Mouse (Mus musculus): ENCODE measurements at regions not wholly inside any gene's neighbourhood (a gene's known extent, or its start where the extent isn't known, plus 50 kb on each side); places are given as distances from the start of the nearest gene placed in this dataset.
A peak's percentile ranks its signal among the peaks of the same experiment; 100 is the strongest.

- no peak for DNase-seq (ENCODE audit: low spot score)
Observed at GRCm38 (mm10) chr3:58146108-58146507, 268.4 kb upstream of the Tsc22d2 start.

DNA sequence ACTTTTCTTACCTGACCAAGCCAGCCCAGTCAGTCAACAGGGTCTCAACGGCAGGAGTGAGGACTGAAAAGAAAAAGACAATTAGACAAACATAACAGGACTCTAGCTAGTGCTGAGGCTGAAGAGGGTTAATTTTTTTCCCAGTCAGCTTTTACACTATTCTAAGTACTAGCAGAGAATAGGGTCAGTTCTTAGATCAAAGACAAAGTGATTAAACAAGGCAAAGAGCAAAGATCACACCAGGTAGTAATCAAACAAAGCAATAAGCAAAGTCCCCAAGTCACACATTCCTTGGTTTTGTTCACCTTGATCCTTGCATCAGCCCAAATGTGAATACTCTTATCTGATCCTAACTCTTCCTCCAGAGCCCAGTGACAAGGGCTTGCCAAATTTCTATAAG lies 267.8 kb upstream of the Tsc22d2 start:
- DNase-seq (ENCODE audit: low spot score): no peak

DNA sequence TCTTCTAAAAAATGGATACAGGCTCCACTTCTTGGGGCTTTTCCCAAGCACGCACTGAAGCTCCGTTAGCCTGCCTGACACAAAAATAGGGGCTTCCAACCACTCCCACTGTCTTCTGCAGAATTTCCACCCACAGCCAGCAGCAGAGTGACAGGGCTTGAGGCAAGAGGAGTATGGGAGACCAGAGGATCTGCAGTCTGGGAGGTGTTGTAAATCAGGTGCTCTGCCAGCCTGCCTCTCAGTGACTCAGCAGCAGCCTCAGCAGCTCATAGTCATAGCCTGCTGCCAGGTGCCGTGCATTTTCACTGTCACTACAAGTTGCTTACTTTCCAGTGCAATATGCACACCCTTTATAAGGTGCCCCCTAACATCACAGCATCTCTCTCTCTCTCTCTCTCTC lies 261.4 kb upstream of the Tsc22d2 start:
- DNase-seq (ENCODE audit: low spot score): no peak

DNA sequence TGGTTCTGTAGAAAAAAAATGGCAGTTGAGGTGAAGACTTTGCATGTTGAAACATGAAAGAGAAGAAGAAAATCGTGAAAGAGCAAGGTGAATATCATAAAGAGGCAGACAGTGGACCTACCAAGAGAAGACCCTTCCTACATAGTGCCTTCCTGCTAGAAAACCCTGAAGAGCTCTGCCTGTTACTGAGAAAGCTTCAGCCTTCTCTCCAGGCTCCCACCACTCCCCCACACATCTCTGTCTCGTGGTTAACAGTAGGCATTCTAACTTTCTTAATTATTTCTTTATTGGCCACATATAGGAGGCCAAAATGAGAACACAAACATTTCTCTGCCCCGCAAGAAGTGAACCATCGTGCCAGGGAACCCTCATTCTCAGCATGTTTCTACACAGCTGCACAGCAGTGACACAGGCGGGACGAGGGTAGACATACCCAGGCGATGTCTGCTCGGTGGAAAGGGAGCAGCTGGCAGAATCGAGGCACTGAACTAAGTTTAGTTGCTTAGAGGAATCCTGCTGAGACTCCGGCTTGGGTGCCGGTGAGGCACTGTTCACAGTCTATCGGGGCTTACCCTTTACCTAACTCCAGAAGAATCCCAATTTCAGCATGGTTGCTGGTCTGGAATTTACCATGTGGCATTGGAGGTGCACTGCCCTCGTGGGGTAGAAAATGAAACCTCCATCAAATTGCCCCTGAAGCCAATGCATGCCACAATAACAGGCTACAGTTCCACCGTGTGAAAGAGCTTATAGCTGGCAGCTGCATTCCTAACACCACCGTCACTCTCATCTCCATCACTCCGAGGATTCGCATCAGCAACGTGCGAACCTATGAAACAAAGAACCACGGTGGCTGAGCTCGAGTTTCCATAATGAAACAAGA lies 260.4 kb upstream of the Tsc22d2 start:
- DNase-seq (ENCODE audit: low spot score): no peak

DNA sequence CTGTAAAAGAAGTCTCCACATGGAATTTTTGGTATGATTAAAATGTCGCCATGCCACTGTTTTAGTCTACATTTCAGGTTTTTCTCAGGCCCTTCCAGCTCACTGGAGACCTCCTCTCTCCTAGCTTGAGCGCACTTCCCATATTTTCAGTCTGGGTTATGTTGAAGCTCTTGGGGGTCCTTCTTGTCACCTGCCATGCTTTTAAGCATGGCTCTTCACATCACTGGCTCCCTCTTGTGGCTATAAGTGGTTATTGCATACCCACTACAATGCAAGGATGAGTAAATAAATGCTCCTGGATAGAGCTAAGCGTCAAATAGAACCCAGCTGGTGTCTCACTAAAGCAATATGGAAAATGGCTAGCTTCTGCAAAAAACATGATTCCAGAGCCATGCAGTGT lies 255.1 kb upstream of the Tsc22d2 start:
- DNase-seq (ENCODE audit: low spot score): peak; percentile 38

DNA sequence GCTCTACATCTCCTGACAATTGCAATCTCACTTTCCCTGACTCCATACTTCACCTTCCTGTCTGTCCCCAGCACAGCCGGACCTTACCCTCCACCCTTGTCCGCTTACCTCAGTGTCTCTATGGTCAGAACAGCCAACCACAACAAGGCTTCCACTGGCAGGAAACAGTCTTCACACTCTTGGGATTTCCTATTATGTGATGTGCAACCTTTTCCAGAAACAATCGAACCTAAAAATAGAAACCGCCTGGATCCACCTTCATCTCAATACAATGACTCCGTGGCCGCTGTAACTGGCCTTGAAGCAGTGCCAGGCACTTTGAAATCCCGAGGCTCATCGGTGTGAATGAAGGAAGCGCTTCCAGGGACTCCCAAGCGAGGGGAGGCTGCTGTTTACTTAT lies 252.3 kb upstream of the Tsc22d2 start:
- no peak for DNase-seq (ENCODE audit: low spot score)

DNA sequence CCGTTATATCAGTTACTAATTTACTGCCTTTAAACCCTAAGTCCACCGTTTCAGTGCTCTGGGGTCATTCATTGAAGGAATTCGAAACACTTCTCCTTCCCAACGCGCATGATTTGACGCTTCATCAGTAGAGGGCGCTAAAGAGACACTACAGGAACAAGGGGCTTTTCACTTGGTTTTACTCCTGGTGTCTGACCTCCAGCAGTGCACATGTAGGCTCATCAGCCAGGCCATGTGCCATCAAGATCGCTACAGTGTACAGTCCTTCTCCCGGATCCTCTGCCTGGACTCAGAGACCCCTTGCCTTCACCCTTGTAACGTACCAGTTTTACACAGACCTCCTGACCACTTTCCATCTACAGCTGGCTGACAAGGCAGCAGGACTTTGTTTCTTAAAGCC lies 250.7 kb upstream of the Tsc22d2 start:
- DNase-seq (ENCODE audit: low spot score): peak; percentile 50

DNA sequence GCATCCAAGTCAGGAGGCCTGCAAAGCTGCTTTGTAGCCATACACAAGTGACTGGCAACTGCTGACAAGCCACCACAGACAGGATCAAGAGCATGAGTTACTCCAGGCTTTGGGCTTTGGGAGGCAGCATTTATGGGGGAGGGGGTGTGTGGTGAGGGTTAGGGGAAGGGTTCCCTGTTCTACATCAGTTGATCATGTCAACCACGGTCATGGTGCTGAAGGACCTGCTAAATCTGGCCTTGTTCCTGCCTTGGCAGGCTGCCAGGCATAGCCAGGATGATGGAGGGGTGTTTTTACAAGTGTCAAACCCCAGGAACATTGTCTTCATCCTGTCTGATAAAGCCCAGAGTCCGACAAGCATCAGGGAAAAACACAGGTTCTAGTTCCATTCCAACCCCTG lies 247.9 kb upstream of the Tsc22d2 start:
- DNase-seq (ENCODE audit: low spot score): no peak

GRCm38 (mm10) chr3:58167121-58167520 lies 247.4 kb upstream of the Tsc22d2 start:
- DNase-seq (ENCODE audit: low spot score): no peak

DNA sequence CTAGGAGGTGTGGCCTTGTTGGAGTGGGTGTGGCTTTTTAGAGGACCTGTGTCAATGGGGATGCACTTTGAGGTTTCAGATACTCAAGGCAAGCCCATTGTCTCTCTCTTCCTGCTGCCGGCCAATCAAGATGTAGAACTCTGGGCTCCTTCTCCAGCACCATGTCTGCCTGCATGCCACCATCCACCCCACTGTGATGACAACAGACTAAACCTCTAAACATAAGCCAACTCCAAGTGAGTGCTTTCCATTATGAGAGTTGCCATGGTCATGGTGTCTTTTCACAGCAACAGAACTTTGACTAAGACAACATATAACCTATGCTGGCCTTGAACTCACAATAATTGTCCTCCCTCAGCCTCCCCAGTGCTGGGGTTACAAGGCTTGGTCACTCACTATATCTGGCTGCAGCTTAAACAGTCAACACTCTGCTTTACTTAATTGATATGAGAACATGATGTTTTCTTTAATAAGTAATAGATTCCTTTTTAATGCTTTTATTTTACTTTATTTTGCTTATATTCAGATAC lies 246.7 kb upstream of the Tsc22d2 start:
- DNase-seq (ENCODE audit: low spot score): no peak

GRCm38 (mm10) chr3:58168522-58169185 lies 245.9 kb upstream of the Tsc22d2 start:
- DNase-seq (ENCODE audit: low spot score): no peak

DNA sequence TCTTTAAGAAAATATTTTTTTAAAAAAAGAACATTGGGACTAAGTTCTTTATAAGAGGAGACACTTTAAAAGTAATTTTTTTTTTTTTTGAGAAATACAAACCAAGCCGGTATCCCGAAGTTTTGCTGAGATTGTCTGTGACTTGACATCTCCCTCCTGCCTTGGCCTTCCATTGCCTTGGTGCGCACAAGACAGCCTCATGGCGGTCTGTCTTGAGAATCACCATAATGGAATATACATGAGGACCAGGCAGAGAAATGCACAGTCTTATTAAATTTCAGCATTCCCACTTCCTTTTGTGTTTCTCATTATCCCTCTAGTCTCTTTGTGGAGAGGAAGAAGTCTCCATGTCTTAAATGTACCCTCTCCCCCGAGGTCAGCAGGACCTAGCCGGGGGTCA lies 244.7 kb upstream of the Tsc22d2 start:
- DNase-seq (ENCODE audit: low spot score): no peak

- DNase-seq (ENCODE audit: low spot score): no peak
Observed at GRCm38 (mm10) chr3:58172096-58172495, 242.4 kb upstream of the Tsc22d2 start.

- no peak for DNase-seq (ENCODE audit: low spot score)
Observed at GRCm38 (mm10) chr3:58173821-58174220, 240.7 kb upstream of the Tsc22d2 start.

- no peak for DNase-seq (ENCODE audit: low spot score)
Observed at GRCm38 (mm10) chr3:58181715-58182114, 232.8 kb upstream of the Tsc22d2 start.

GRCm38 (mm10) chr3:58182299-58182698 lies 232.2 kb upstream of the Tsc22d2 start:
- DNase-seq (ENCODE audit: low spot score): no peak

DNA sequence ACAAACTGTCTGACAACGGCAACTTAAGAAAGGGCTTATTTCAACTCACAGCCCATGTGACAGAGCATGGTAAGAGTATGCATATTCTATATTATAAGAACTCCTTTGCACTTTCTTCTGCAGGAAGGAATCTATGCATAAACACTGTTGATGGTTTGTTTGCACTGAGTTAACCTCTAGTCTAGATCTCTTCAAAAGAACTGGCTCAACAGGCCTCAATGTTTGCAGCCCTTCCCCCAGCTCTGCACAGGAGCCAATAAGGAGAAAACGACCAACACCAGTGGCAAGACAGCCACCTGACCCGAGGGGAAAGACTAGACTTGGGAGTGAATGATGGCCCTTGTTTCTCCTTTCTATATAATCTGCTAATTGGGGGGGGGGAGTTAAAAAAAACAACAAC lies 231.2 kb upstream of the Tsc22d2 start:
- no peak for DNase-seq (ENCODE audit: low spot score)

DNA sequence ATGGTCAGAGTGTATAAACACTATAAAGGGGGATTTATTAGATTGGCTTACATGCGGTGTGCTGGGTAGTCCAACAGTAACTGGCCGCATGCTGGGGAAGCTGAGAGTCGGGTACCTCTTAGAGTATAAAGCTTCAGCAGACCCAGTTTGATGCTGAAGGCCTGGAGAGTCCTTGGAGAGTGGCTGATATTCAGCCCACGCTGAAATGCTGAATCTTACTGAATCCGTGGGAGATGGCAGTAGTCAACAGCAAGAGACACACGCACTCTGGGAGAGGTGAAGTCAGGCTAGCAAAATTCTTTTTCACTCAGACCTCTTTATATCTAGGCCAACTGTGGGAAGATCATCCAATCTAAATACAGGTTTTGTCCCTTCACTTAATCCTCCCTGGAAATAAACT lies 214.1 kb upstream of the Tsc22d2 start:
- no peak for DNase-seq (ENCODE audit: low spot score)

DNA sequence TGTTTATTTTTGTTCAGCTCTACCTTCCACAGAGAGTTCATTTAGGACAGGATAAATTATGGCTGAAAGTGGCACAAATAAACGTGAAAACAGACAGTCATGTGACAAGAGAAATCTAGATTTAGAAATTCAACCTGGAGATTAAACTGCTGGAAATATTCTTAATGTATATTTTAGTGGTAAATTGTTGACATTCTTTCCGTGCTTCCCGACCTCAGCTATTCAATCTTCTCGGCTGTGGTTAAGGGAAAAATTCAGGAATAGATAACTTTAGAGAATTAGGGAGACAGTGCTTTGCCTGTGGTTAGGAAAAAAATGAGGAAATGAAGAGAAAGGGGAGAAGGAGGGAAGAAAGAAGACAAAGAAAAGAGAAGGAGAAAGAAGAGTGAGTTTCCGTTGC lies 211.7 kb upstream of the Tsc22d2 start:
- no peak for DNase-seq (ENCODE audit: low spot score)

- DNase-seq (ENCODE audit: low spot score): no peak
Observed at GRCm38 (mm10) chr3:58203806-58204205, 210.7 kb upstream of the Tsc22d2 start.

DNA sequence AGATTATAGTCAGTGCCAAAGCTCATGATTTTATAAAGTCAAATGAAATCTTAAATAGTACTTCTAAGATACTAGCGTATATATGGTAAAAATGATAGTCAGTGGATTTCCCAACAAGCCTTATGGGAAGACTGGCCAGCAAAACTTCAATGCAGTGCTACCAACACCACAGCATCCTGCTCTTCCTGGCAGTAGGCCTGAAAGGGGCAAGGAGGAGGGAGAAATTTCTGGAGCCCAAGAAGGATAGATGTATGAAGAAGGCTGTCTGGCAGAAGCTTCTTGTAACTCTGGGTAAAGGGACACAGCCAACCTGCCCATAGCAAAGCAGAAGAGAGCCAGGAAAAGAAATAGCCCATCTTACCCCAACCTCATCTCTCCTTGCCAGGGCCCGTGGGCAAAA lies 209.0 kb upstream of the Tsc22d2 start:
- no peak for DNase-seq (ENCODE audit: low spot score)

- no peak for DNase-seq (ENCODE audit: low spot score)
Observed at GRCm38 (mm10) chr3:58206776-58207398, 207.6 kb upstream of the Tsc22d2 start.
